Mouse (Mus musculus) spleen, adult 2 months (tissue): ENCODE measurements around the gene Gnb5. TPM values are rescaled to one million over a fixed set of nuclear protein-coding genes. Genes with fewer than 3 reads are reported as not detected.

Experiments
- DNase-seq, 2 experiments: peaks; one replicate each; pipeline versions ENCODE4 v3.0.0 to v3.0.0-alpha.2; 2012 to 2021; ENCODE audit warnings: low spot score in 2 of 2, low read depth in 1 of 2
- H3K27ac ChIP-seq: fragments of 200-500 bp; 2 replicates; pipeline ENCODE4 v1.5.1; 2012; ENCODE audit warnings: low read length, inconsistent platforms; ENCODE audit not compliant: insufficient read depth
- H3K27me3 ChIP-seq: fragments of 200-500 bp; 2 replicates; pipeline ENCODE4 v1.6.1; 2012; ENCODE audit warnings: mild to moderate bottlenecking, moderate library complexity, low read length, inconsistent platforms; ENCODE audit not compliant: control insufficient read depth, insufficient read depth
- H3K36me3 ChIP-seq: fragments of 200-500 bp; 2 replicates; pipeline ENCODE4 v1.6.1; 2012; ENCODE audit warnings: mild to moderate bottlenecking, low read length, inconsistent platforms; ENCODE audit not compliant: control insufficient read depth, insufficient read depth
- H3K4me1 ChIP-seq: fragments of 200-500 bp; 2 replicates; pipeline ENCODE4 v1.6.1; 2011; ENCODE audit warnings: inconsistent platforms; ENCODE audit not compliant: control insufficient read depth, insufficient read depth, insufficient read length
- H3K4me3 ChIP-seq: fragments of 200-500 bp; 2 replicates; pipeline ENCODE4 v1.5.1; 2011; ENCODE audit warnings: mild to moderate bottlenecking, inconsistent platforms; ENCODE audit not compliant: insufficient read depth, insufficient read length; ENCODE audit errors: extremely low read depth
- CTCF ChIP-seq: fragments of 200-500 bp; IDR thresholded peaks from 2 replicates; pipeline ENCODE4 v1.5.1; 2011; ENCODE audit warnings: mild to moderate bottlenecking, inconsistent platforms; ENCODE audit not compliant: insufficient read depth, insufficient read length, insufficient replicate concordance; ENCODE audit errors: extremely low read depth
- POLR2A ChIP-seq: fragments of 200-500 bp; IDR thresholded peaks from 2 replicates; pipeline ENCODE4 v1.6.1; 2011; ENCODE audit warnings: low read depth, low read length, inconsistent platforms
- WGBS: fragments of 180-500 bp; shearing (Covaris S2); methylation state at CpG from one replicate; pipeline ENCODE4 v1.1.7; 2018; 5-methylcytosine and 5-hydroxymethylcytosine counted together
- polyA plus RNA-seq: library from polyadenylated mRNA; depleted of rRNA; stranded (reverse); fragments of >200 nt; gene quantifications from 2 replicates; pipeline ENCODE4 v1.2.3, GENCODE M21; 2012; rRNA removed

The Gnb5 gene
- polyA plus RNA-seq, 1 experiment: 3.4 TPM

GRCm38 (mm10) chr9:75385218-75385974 lies 79.3 kb downstream of the Gnb5 start:
- Histone ChIP-seq H3K4me3 (no peak overlapping the region), H3K4me1 (no peaks in the 10 kb centered on the region), H3K36me3 (peaks cover 21% of the 10 kb centered on the region), H3K27me3 (no peaks in the 10 kb centered on the region), H3K27ac (no peak overlapping the region)
- no peak for TF ChIP-seq POLR2A
- TF ChIP-seq CTCF: no peak
- 89% methylated on average over 9 of the region's 9 CpGs for WGBS
- DNase-seq: no peak

GRCm38 (mm10) chr9:75393251-75393650 lies 87.2 kb downstream of the Gnb5 start:
- no peak for DNase-seq
- peaks cover 45% of the 10 kb centered on the region for H3K36me3 ChIP-seq
- no peaks in the 10 kb centered on the region for H3K27me3 ChIP-seq
- TF ChIP-seq CTCF: no peak
- TF ChIP-seq POLR2A: no peak
- 94% methylated on average over 12 of the region's 12 CpGs for WGBS
- H3K4me3 ChIP-seq: no peak overlapping the region
- no peaks in the 10 kb centered on the region for H3K4me1 ChIP-seq
- H3K27ac ChIP-seq: no peak overlapping the region

Other genes with a start within 250 kb of the Gnb5 start
- 8.9 and 11.1 TPM in 2 replicates for gene Myo5a, start 235.3 kb upstream of the Gnb5 start, polyA plus RNA-seq
- 0.62 and 0.81 TPM in 2 replicates for gene Myo5c, start 74.3 kb upstream of the Gnb5 start, polyA plus RNA-seq
- not detected in 2 replicates for gene Bcl2l10, start 41.5 kb downstream of the Gnb5 start, polyA plus RNA-seq
- gene Mapk6, start 103.7 kb downstream of the Gnb5 start, polyA plus RNA-seq: 11.4 and 12.7 TPM in 2 replicates
- gene Leo1, start 135.2 kb downstream of the Gnb5 start, polyA plus RNA-seq: 2.0 and 2.1 TPM in 2 replicates